ENCODE assay signal across 15 mouse cellular contexts in genomic region chr4:152189691-152190090, GRCm38 (mm10). TPM values are rescaled to one million over a fixed set of nuclear protein-coding genes. Genes with fewer than 3 reads are reported as not detected.
DNase-seq lines count a peak whose midpoint lies in the region; ATAC-seq and TF ChIP-seq lines count a peak whose summit lies in the region.
"Had no signal": no experiment of that assay in that cellular context is flagged by ENCODE, and none has a peak within 500 bp of the region (broad histone marks: within the 10 kb centered on the region; RNA-seq: fewer than 3 reads in every experiment).

No protein-coding gene starts in this region.

- 0 out of 2 replicates have a peak overlapping the region, but pooled peaks have one; percentile 31 for H3K27ac ChIP-seq in forebrain, embryonic 10.5 days
- no peak overlapping the region for H3K27ac ChIP-seq in forebrain, embryonic 16.5 days (ENCODE audit: low read length)
- H3K27ac ChIP-seq in layer of hippocampus, adult 2 months, result peak overlapping the region; percentile 76
- no peak overlapping the region for H3K27ac ChIP-seq in midbrain, embryonic 15.5 days
- H3K27ac ChIP-seq: hindbrain, embryonic 15.5 days; kidney, postnatal 0 days had no signal

- H3K4me3 ChIP-seq in forebrain, embryonic 10.5 days, result no peak overlapping the region
- H3K4me3 ChIP-seq in forebrain, embryonic 16.5 days (replicated peaks; ENCODE audit: low read length), result no peak overlapping the region
- no peak overlapping the region for H3K4me3 ChIP-seq in layer of hippocampus, adult 2 months
- H3K4me3 ChIP-seq in midbrain, embryonic 15.5 days, result no peak overlapping the region
- H3K4me3 ChIP-seq: hindbrain, embryonic 15.5 days had no signal

- H3K4me1 ChIP-seq in forebrain, embryonic 10.5 days, result peaks cover 56% of the 10 kb centered on the region
- peaks cover 29% of the 10 kb centered on the region for H3K4me1 ChIP-seq in forebrain, embryonic 16.5 days (replicated peaks; ENCODE audit: control insufficient read depth, insufficient read depth, low read length)
- peaks cover 20% of the 10 kb centered on the region for H3K4me1 ChIP-seq in midbrain, embryonic 15.5 days

- peaks cover 6% of the 10 kb centered on the region; the same call in 1 of the 2 replicates for H3K36me3 ChIP-seq in forebrain, embryonic 10.5 days (replicated peaks)
- H3K36me3 ChIP-seq in forebrain, embryonic 16.5 days (ENCODE audit: control insufficient read depth, insufficient read depth), result no peaks in the 10 kb centered on the region
- no peaks in the 10 kb centered on the region for H3K36me3 ChIP-seq in midbrain, embryonic 15.5 days (replicated peaks)
- H3K36me3 ChIP-seq: hindbrain, embryonic 15.5 days had no signal

- no peak for DNase-seq in forebrain, embryonic 10.5 days (ENCODE audit: extremely low spot score, low spot score)
- no peak for DNase-seq in layer of hippocampus, adult 2 months (ENCODE audit: low spot score in 2 of 2)
- no peak for DNase-seq in layer of hippocampus, adult 18-20 months (ENCODE audit: low spot score in 2 of 2)
- peak; percentile 65 for DNase-seq in induced T-regulatory cell, adult 2 months (ENCODE audit: low read depth)
- no peak for DNase-seq in lung, postnatal 10 days
- DNase-seq: adrenal gland, adult 8-10 months; lung, postnatal 36 days; spleen, adult 18-20 months had no signal

- H3K9me3 ChIP-seq in forebrain, embryonic 10.5 days, result no peaks in the 10 kb centered on the region
- no peaks in the 10 kb centered on the region for H3K9me3 ChIP-seq in forebrain, embryonic 16.5 days (ENCODE audit: control insufficient read depth, low read length)
- H3K9me3 ChIP-seq in midbrain, embryonic 15.5 days, result no peaks in the 10 kb centered on the region
- H3K9me3 ChIP-seq: hindbrain, embryonic 15.5 days had no signal

- 93% methylated on average over 4 of the region's 4 CpGs for WGBS in forebrain, embryonic 10.5 days
- WGBS in forebrain, embryonic 16.5 days, result 88% methylated on average over 4 of the region's 4 CpGs
- WGBS in midbrain, embryonic 15.5 days, result 92% methylated on average over 4 of the region's 4 CpGs

- no peak for TF ChIP-seq CTCF in layer of hippocampus, adult 2 months (conservative IDR thresholded peaks at IDR 0.05)

- H3K9ac ChIP-seq in forebrain, embryonic 16.5 days (replicated peaks; ENCODE audit: low read depth, low read length), result no peak overlapping the region
- no peak overlapping the region for H3K9ac ChIP-seq in midbrain, embryonic 15.5 days
- H3K9ac ChIP-seq: hindbrain, embryonic 15.5 days had no signal

- ATAC-seq in forebrain, embryonic 16.5 days, result no peak
- ATAC-seq in CD4-positive, CD25-positive, alpha-beta regulatory T cell, adult 4 months, result peak; percentile 12
- no peak for ATAC-seq in midbrain, embryonic 15.5 days (replicated peaks)

- H3K27me3 ChIP-seq in forebrain, embryonic 10.5 days (ENCODE audit: poor library complexity, severe bottlenecking), result 0 out of 2 replicates have a peak, but pooled peaks cover 3% of the 10 kb centered on the region
- H3K27me3 ChIP-seq in forebrain, embryonic 16.5 days (replicated peaks; ENCODE audit: control insufficient read depth, insufficient read depth, low read length), result no peaks in the 10 kb centered on the region
- no peaks in the 10 kb centered on the region for H3K27me3 ChIP-seq in midbrain, embryonic 15.5 days (replicated peaks)
- H3K27me3 ChIP-seq: hindbrain, embryonic 15.5 days had no signal

- H3K4me2 ChIP-seq in forebrain, embryonic 16.5 days (ENCODE audit: low read length), result no peak overlapping the region
- H3K4me2 ChIP-seq in midbrain, embryonic 15.5 days, result no peak overlapping the region
- H3K4me2 ChIP-seq: hindbrain, embryonic 15.5 days had no signal

RNA-seq across cellular contexts. Expression of gene Acot7, which starts 11.8 kb away (rescaled TPM):
- 61.0 and 64.4 TPM in 2 replicates for polyA plus RNA-seq in forebrain, embryonic 10.5 days (2016; fragmentation: Nextera tagmentation; extraction: Ambion mirVana)
- 210 and 269 TPM in 2 replicates for polyA plus RNA-seq in forebrain, embryonic 16.5 days (2015; fragmentation: Nextera tagmentation; extraction: Ambion mirVana)
- 100 to 1,000 TPM; 306 to 335 TPM for total RNA-seq in layer of hippocampus, adult 2 months (2021)
- total RNA-seq in layer of hippocampus, adult 18-20 months (2021), result 100 to 1,000 TPM; 329 to 352 TPM
- 100 to 1,000 TPM; 108 to 145 TPM for polyA plus RNA-seq in CD4-positive, CD25-positive, alpha-beta regulatory T cell, adult 4 months (2017; shearing (Covaris generic))
- polyA plus RNA-seq in midbrain, embryonic 15.5 days (2015; fragmentation: Nextera tagmentation; extraction: Ambion mirVana), result 409 and 418 TPM in 2 replicates

RNA-seq across cellular contexts. Expression of gene Hes2, which starts 31.0 kb away (rescaled TPM):
- not detected in 2 replicates for polyA plus RNA-seq in forebrain, embryonic 10.5 days (2016; fragmentation: Nextera tagmentation; extraction: Ambion mirVana)
- not detected in 2 replicates for polyA plus RNA-seq in forebrain, embryonic 16.5 days (2015; fragmentation: Nextera tagmentation; extraction: Ambion mirVana)
- not detected for total RNA-seq in layer of hippocampus, adult 2 months (2021)
- not detected for total RNA-seq in layer of hippocampus, adult 18-20 months (2021)
- polyA plus RNA-seq in CD4-positive, CD25-positive, alpha-beta regulatory T cell, adult 4 months (2017; shearing (Covaris generic)), result not detected
- polyA plus RNA-seq in midbrain, embryonic 15.5 days (2015; fragmentation: Nextera tagmentation; extraction: Ambion mirVana), result not detected in 2 replicates
- total RNA-seq: adrenal gland, adult 8-10 months; layer of hippocampus, postnatal 25 days; midbrain, postnatal 0 days had no signal
- polyA plus RNA-seq: hindbrain, embryonic 15.5 days; midbrain, postnatal 0 days had no signal

RNA-seq across cellular contexts. Expression of gene Espn, which starts 37.5 kb away (rescaled TPM):
- polyA plus RNA-seq in forebrain, embryonic 10.5 days (2016; fragmentation: Nextera tagmentation; extraction: Ambion mirVana), result 5.6 and 5.9 TPM in 2 replicates
- 0.08 and 0.12 TPM in 2 replicates for polyA plus RNA-seq in forebrain, embryonic 16.5 days (2015; fragmentation: Nextera tagmentation; extraction: Ambion mirVana)
- 1 to 10 TPM; 1.2 to 1.9 TPM for total RNA-seq in layer of hippocampus, adult 2 months (2021)
- total RNA-seq in layer of hippocampus, adult 18-20 months (2021), result 1 to 10 TPM; 2.8 to 3.0 TPM
- 1 to 10 TPM; 9.5 to 9.9 TPM for polyA plus RNA-seq in CD4-positive, CD25-positive, alpha-beta regulatory T cell, adult 4 months (2017; shearing (Covaris generic))
- polyA plus RNA-seq in midbrain, embryonic 15.5 days (2015; fragmentation: Nextera tagmentation; extraction: Ambion mirVana), result 0.13 and 0.19 TPM in 2 replicates

Comparison
In these comparisons a context has a peak if more than half of its experiments do, and no peak if none do; other contexts are left out.
1. H3K27ac ChIP-seq: peak in forebrain, embryonic 10.5 days (single experiment) and layer of hippocampus, adult 2 months (single experiment); none in forebrain, embryonic 16.5 days (single experiment) and midbrain, embryonic 15.5 days (single experiment).